Mouse (Mus musculus): ENCODE measurements at regions not wholly inside any gene's neighbourhood (a gene's known extent, or its start where the extent isn't known, plus 50 kb on each side); places are given as distances from the start of the nearest gene placed in this dataset.

GRCm38 (mm10) chr2:161339327-161340001, 230.6 kb upstream of the Chd6 start:
- Histone ChIP-seq H3K9me3 (replicated peaks; ENCODE audit: control insufficient read depth, low read length) (no peaks in the 10 kb centered on the region), H3K4me1 (ENCODE audit: control insufficient read depth, insufficient read depth) (no peaks in the 10 kb centered on the region), H3K9ac (replicated peaks; ENCODE audit: low read depth, low read length) (no peak overlapping the region), H3K36me3 (replicated peaks; ENCODE audit: control insufficient read depth, insufficient read depth, low read length) (no peaks in the 10 kb centered on the region), H3K27ac (ENCODE audit: low read depth) (no peak overlapping the region), H3K27me3 (ENCODE audit: control insufficient read depth, insufficient read depth, low read length) (0 out of 2 replicates have a peak, but pooled peaks cover 6% of the 10 kb centered on the region), H3K4me2 (ENCODE audit: low read depth, low read length) (no peak overlapping the region), H3K4me3 (ENCODE audit: low read depth, low read length) (no peak overlapping the region)
- ATAC-seq (ENCODE audit: insufficient read depth, low read depth) (no peak), DNase-seq (ENCODE audit: low spot score) (no peak)
- WGBS, result 20% methylated on average over 14 of the region's 14 CpGs
- TF ChIP-seq EP300 (IDR thresholded peaks at IDR 0.05; ENCODE audit: low read depth), result no peak
- no peak for TF ChIP-seq CTCF (IDR thresholded peaks at IDR 0.05; ENCODE audit: low read depth)

GRCm38 (mm10) chr2:161338953-161339326, 230.1 kb upstream of the Chd6 start:
- DNase-seq (ENCODE audit: low spot score), result no peak
- H3K9me3 ChIP-seq (replicated peaks; ENCODE audit: control insufficient read depth, low read length), result no peaks in the 10 kb centered on the region
- 0 out of 2 replicates have a peak, but pooled peaks cover 6% of the 10 kb centered on the region for H3K27me3 ChIP-seq (ENCODE audit: control insufficient read depth, insufficient read depth, low read length)
- no peak overlapping the region for H3K4me3 ChIP-seq (ENCODE audit: low read depth, low read length)
- ATAC-seq (ENCODE audit: insufficient read depth, low read depth), result no peak
- H3K4me2 ChIP-seq (ENCODE audit: low read depth, low read length), result no peak overlapping the region
- no peaks in the 10 kb centered on the region for H3K36me3 ChIP-seq (replicated peaks; ENCODE audit: control insufficient read depth, insufficient read depth, low read length)
- H3K4me1 ChIP-seq (ENCODE audit: control insufficient read depth, insufficient read depth), result no peaks in the 10 kb centered on the region
- no peak for TF ChIP-seq EP300 (IDR thresholded peaks at IDR 0.05; ENCODE audit: low read depth)
- TF ChIP-seq CTCF (IDR thresholded peaks at IDR 0.05; ENCODE audit: low read depth), result no peak
- 12% methylated on average over 3 of the region's 3 CpGs for WGBS
- H3K27ac ChIP-seq (ENCODE audit: low read depth), result no peak overlapping the region
- no peak overlapping the region for H3K9ac ChIP-seq (replicated peaks; ENCODE audit: low read depth, low read length)

- Histone ChIP-seq H3K27me3 (ENCODE audit: control insufficient read depth, insufficient read depth, low read length) (no peaks in the 10 kb centered on the region), H3K4me2 (ENCODE audit: low read depth, low read length) (no peak overlapping the region), H3K27ac (ENCODE audit: low read depth) (no peak overlapping the region), H3K36me3 (replicated peaks; ENCODE audit: control insufficient read depth, insufficient read depth, low read length) (no peaks in the 10 kb centered on the region), H3K9ac (replicated peaks; ENCODE audit: low read depth, low read length) (no peak overlapping the region), H3K9me3 (replicated peaks; ENCODE audit: control insufficient read depth, low read length) (0 out of 2 replicates have a peak, but pooled peaks cover 3% of the 10 kb centered on the region), H3K4me1 (ENCODE audit: control insufficient read depth, insufficient read depth) (no peaks in the 10 kb centered on the region), H3K4me3 (ENCODE audit: low read depth, low read length) (no peak overlapping the region)
- TF ChIP-seq EP300 (IDR thresholded peaks at IDR 0.05; ENCODE audit: low read depth), result no peak
- no peak for TF ChIP-seq CTCF (IDR thresholded peaks at IDR 0.05; ENCODE audit: low read depth)
- WGBS, result 39% methylated on average over 2 of the region's 2 CpGs
- DNase-seq (ENCODE audit: low spot score), result no peak
- ATAC-seq (ENCODE audit: insufficient read depth, low read depth), result no peak
These were observed 223.8 kb upstream of the Chd6 start for GRCm38 (mm10) chr2:161332653-161333052.

GRCm38 (mm10) chr2:161331850-161332365, 223.0 kb upstream of the Chd6 start:
- 82% methylated on average over 10 of the region's 10 CpGs for WGBS
- H3K4me2 ChIP-seq (ENCODE audit: low read depth, low read length), result no peak overlapping the region
- no peaks in the 10 kb centered on the region for H3K36me3 ChIP-seq (replicated peaks; ENCODE audit: control insufficient read depth, insufficient read depth, low read length)
- no peak overlapping the region for H3K4me3 ChIP-seq (ENCODE audit: low read depth, low read length)
- H3K27ac ChIP-seq (ENCODE audit: low read depth), result no peak overlapping the region
- TF ChIP-seq EP300 (IDR thresholded peaks at IDR 0.05; ENCODE audit: low read depth), result no peak
- TF ChIP-seq CTCF (IDR thresholded peaks at IDR 0.05; ENCODE audit: low read depth), result no peak
- DNase-seq (ENCODE audit: low spot score) (no peak), ATAC-seq (ENCODE audit: insufficient read depth, low read depth) (no peak)
- H3K27me3 ChIP-seq (ENCODE audit: control insufficient read depth, insufficient read depth, low read length), result no peaks in the 10 kb centered on the region
- H3K9ac ChIP-seq (replicated peaks; ENCODE audit: low read depth, low read length), result no peak overlapping the region
- H3K4me1 ChIP-seq (ENCODE audit: control insufficient read depth, insufficient read depth), result no peaks in the 10 kb centered on the region
- 0 out of 2 replicates have a peak, but pooled peaks cover 3% of the 10 kb centered on the region for H3K9me3 ChIP-seq (replicated peaks; ENCODE audit: control insufficient read depth, low read length)

GRCm38 (mm10) chr2:161302796-161303195, 193.9 kb upstream of the Chd6 start:
- no peak overlapping the region for H3K4me3 ChIP-seq (ENCODE audit: low read depth, low read length)
- H3K27ac ChIP-seq (ENCODE audit: low read depth), result no peak overlapping the region
- 68% methylated on average over 3 of the region's 3 CpGs for WGBS
- H3K4me1 ChIP-seq (ENCODE audit: control insufficient read depth, insufficient read depth), result no peaks in the 10 kb centered on the region
- no peaks in the 10 kb centered on the region for H3K36me3 ChIP-seq (replicated peaks; ENCODE audit: control insufficient read depth, insufficient read depth, low read length)
- no peaks in the 10 kb centered on the region for H3K9me3 ChIP-seq (replicated peaks; ENCODE audit: control insufficient read depth, low read length)
- no peak for TF ChIP-seq EP300 (IDR thresholded peaks at IDR 0.05; ENCODE audit: low read depth)
- no peak for TF ChIP-seq CTCF (IDR thresholded peaks at IDR 0.05; ENCODE audit: low read depth)
- H3K4me2 ChIP-seq (ENCODE audit: low read depth, low read length), result no peak overlapping the region
- ATAC-seq (ENCODE audit: insufficient read depth, low read depth) (no peak), DNase-seq (ENCODE audit: low spot score) (no peak)
- no peaks in the 10 kb centered on the region for H3K27me3 ChIP-seq (ENCODE audit: control insufficient read depth, insufficient read depth, low read length)
- no peak overlapping the region for H3K9ac ChIP-seq (replicated peaks; ENCODE audit: low read depth, low read length)

All from heart, postnatal 0 days (tissue).